Mouse (Mus musculus) heart, postnatal 0 days (tissue): ENCODE results near the gene Gpx4.

Source experiments
- CTCF ChIP-seq: IDR thresholded peaks from 2 replicates; pipeline ENCODE4 v1.5.1; 2016; ENCODE audit warnings: antibody characterized with exemption, control low read depth, low read depth
- EP300 ChIP-seq: IDR thresholded peaks from 2 replicates; pipeline ENCODE4 v1.6.1; 2016; ENCODE audit warnings: antibody characterized with exemption, low read depth

DNA sequence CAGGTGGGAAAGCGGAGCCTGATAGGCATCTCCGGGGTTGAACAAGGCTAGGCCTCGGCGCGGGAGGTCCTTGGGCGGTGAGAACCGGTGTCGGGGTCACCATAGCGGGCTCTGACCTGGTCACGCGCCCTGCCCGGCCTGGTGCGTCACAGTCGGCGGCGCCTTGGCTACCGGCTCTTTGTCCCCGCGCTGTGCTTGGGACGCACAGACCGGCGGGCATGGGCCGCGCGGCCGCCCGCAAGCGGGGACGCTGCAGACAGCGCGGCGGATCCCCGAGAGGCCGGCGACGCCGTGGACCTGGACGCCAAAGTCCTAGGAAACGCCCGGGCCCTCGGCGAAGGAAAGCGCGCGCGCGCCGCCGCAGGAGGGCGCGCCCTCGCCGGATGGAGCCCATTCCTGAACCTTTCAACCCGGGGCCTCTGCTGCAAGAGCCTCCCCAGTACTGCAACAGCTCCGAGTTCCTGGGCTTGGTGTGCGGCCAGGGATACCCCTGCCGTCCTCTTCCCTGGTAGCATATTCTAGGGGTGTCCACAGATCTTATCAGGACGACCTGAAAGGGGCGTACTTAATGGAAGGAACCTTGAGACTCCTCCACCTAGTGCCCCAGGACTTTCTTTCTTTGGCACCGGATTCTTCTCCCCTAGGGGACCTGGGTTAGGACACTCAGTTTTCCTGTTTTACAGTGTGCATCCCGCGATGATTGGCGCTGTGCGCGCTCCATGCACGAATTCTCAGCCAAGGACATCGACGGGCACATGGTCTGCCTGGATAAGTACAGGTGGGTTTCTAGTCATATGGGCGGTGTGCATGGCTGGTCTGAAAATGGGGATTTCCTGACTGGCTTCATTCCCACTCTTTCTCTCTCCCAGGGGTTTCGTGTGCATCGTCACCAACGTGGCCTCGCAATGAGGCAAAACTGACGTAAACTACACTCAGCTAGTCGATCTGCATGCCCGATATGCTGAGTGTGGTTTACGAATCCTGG is 7.2 kb downstream of the Gpx4 start:
- TF ChIP-seq CTCF (peak; percentile 26), EP300 (no peak)
